Mouse (Mus musculus) cerebellum, adult 11-12 months (tissue): ENCODE results near the gene Mrpl45.
"Not testable (repeated sequence)": the region's sequence is repeated elsewhere in the genome, so short reads cannot be mapped to it uniquely, and the experiment has no call there.

Experiments
- DNase-seq: peaks from one replicate; pipeline ENCODE4 v3.0.0; 2022

Gene Mrpl45

GRCm38 (mm10) chr11:97299939-97300338 is 15.6 kb upstream of the Mrpl45 start:
- DNase-seq = no peak

GRCm38 (mm10) chr11:97301406-97301805 is 14.1 kb upstream of the Mrpl45 start:
- DNase-seq = no peak

- DNase-seq = no peak
These were observed 13.2 kb upstream of the Mrpl45 start for GRCm38 (mm10) chr11:97302231-97302781.

GRCm38 (mm10) chr11:97304631-97305030 is 10.9 kb upstream of the Mrpl45 start:
- DNase-seq = no peak

GRCm38 (mm10) chr11:97307294-97308069 is 8.0 kb upstream of the Mrpl45 start:
- no peak for DNase-seq

GRCm38 (mm10) chr11:97308806-97309450 is 6.6 kb upstream of the Mrpl45 start:
- no peak for DNase-seq

GRCm38 (mm10) chr11:97309451-97309836 is 6.1 kb upstream of the Mrpl45 start:
- peak; percentile 56 for DNase-seq

GRCm38 (mm10) chr11:97309911-97310571 is 5.5 kb upstream of the Mrpl45 start:
- peak; percentile 81 for DNase-seq

GRCm38 (mm10) chr11:97310895-97311631 is 4.5 kb upstream of the Mrpl45 start:
- DNase-seq = no peak

- DNase-seq = not testable (repeated sequence)
These were observed 2.6 kb upstream of the Mrpl45 start for GRCm38 (mm10) chr11:97312871-97313270.

GRCm38 (mm10) chr11:97314110-97314509 is 1.4 kb upstream of the Mrpl45 start:
- peak; percentile 41 for DNase-seq

- no peak for DNase-seq
These were observed 589 bp upstream of the Mrpl45 start for GRCm38 (mm10) chr11:97314751-97315503.

GRCm38 (mm10) chr11:97321197-97321596 is 5.7 kb downstream of the Mrpl45 start:
- no peak for DNase-seq

GRCm38 (mm10) chr11:97321894-97322600 is 6.5 kb downstream of the Mrpl45 start:
- not testable (repeated sequence) for DNase-seq

- DNase-seq = no peak
These were observed 9.7 kb downstream of the Mrpl45 start for GRCm38 (mm10) chr11:97325224-97325623.

- no peak for DNase-seq
These were observed 12.6 kb downstream of the Mrpl45 start for GRCm38 (mm10) chr11:97328148-97328547.

GRCm38 (mm10) chr11:97330315-97330714 is 14.8 kb downstream of the Mrpl45 start:
- no peak for DNase-seq

- no peak for DNase-seq
These were observed 16.0 kb downstream of the Mrpl45 start for GRCm38 (mm10) chr11:97331231-97332190.

- no peak for DNase-seq
These were observed 17.5 kb downstream of the Mrpl45 start for GRCm38 (mm10) chr11:97333044-97333443.

- no peak for DNase-seq
These were observed 18.4 kb downstream of the Mrpl45 start for GRCm38 (mm10) chr11:97333896-97334295.
